29 mouse cellular contexts compared by ENCODE assay signal in the genomic region with DNA sequence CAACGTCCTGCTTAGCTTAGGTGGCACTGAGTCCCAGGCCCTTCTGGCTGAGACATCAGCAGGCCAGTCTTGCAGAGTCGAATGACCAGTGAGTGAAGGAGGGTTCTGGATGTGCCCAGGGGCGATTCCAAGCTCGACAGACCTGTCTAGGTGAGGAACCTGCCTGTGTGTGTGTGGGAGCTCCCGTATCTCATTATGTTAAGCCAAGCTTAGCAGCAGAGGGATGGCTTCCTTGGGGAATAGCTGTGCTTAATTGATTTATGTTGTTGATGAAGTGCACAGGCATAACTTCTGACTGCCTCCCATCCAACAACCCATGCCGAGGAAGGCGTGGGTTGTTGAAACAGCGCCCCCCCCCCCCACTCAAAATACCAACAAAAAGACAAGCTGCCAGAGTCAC.
A peak's percentile ranks its signal among the peaks of the same experiment; 100 is the strongest.
DNase-seq lines count a peak whose midpoint lies in the region; ATAC-seq lines count a peak whose summit lies in the region.
"Had no signal": no experiment of that assay in that cellular context is flagged by ENCODE, and none has a peak within 500 bp of the region (broad histone marks: within the 10 kb centered on the region; RNA-seq: fewer than 3 reads in every experiment).

No protein-coding gene starts in this region.

- 53% methylated on average over 8 of the region's 8 CpGs for WGBS in embryonic facial prominence, embryonic 12.5 days
- WGBS in embryonic facial prominence, embryonic 10.5 days = 64% methylated on average over 8 of the region's 8 CpGs
- WGBS in kidney, embryonic 14.5 days = 25% methylated on average over 8 of the region's 8 CpGs
- WGBS in midbrain, embryonic 13.5 days = 68% methylated on average over 8 of the region's 8 CpGs
- WGBS in midbrain, embryonic 14.5 days = 66% methylated on average over 8 of the region's 8 CpGs

- H3K27me3 ChIP-seq in embryonic facial prominence, embryonic 12.5 days = no peaks in the 10 kb centered on the region
- no peaks in the 10 kb centered on the region for H3K27me3 ChIP-seq in embryonic facial prominence, embryonic 10.5 days (replicated peaks; ENCODE audit: low read depth, poor library complexity, severe bottlenecking)
- H3K27me3 ChIP-seq in kidney, embryonic 14.5 days (ENCODE audit: control insufficient read depth, insufficient read depth, low read length) = peaks cover 3% of the 10 kb centered on the region; the same call in 1 of the 2 replicates
- H3K27me3 ChIP-seq in midbrain, embryonic 13.5 days = no peaks in the 10 kb centered on the region
- no peaks in the 10 kb centered on the region for H3K27me3 ChIP-seq in midbrain, embryonic 14.5 days (ENCODE audit: control insufficient read depth, insufficient read depth, low read length)
- H3K27me3 ChIP-seq: CH12.LX; forebrain, embryonic 15.5 days; heart, embryonic 15.5 days; hindbrain, embryonic 15.5 days; limb, embryonic 13.5 days; lung, embryonic 15.5 days had no signal

- 0 out of 2 replicates have a peak, but pooled peaks cover 16% of the 10 kb centered on the region for H3K4me1 ChIP-seq in embryonic facial prominence, embryonic 12.5 days
- peaks cover 27% of the 10 kb centered on the region for H3K4me1 ChIP-seq in embryonic facial prominence, embryonic 10.5 days
- H3K4me1 ChIP-seq in kidney, embryonic 14.5 days (ENCODE audit: control insufficient read depth, insufficient read depth, low read length) = peaks cover 24% of the 10 kb centered on the region
- H3K4me1 ChIP-seq in midbrain, embryonic 13.5 days (replicated peaks) = peaks cover 23% of the 10 kb centered on the region
- H3K4me1 ChIP-seq in midbrain, embryonic 14.5 days (ENCODE audit: control insufficient read depth, insufficient read depth, low read length) = peaks cover 17% of the 10 kb centered on the region
- H3K4me1 ChIP-seq: heart, embryonic 15.5 days had no signal

- no peaks in the 10 kb centered on the region for H3K9me3 ChIP-seq in embryonic facial prominence, embryonic 12.5 days
- no peaks in the 10 kb centered on the region for H3K9me3 ChIP-seq in embryonic facial prominence, embryonic 10.5 days
- no peaks in the 10 kb centered on the region for H3K9me3 ChIP-seq in kidney, embryonic 14.5 days (ENCODE audit: control insufficient read depth, low read length)
- no peaks in the 10 kb centered on the region for H3K9me3 ChIP-seq in midbrain, embryonic 13.5 days
- no peaks in the 10 kb centered on the region for H3K9me3 ChIP-seq in midbrain, embryonic 14.5 days (ENCODE audit: control insufficient read depth, low read length)
- H3K9me3 ChIP-seq: forebrain, embryonic 10.5 days; forebrain, embryonic 15.5 days; heart, embryonic 10.5 days; heart, embryonic 15.5 days; hindbrain, embryonic 15.5 days; limb, embryonic 13.5 days; lung, embryonic 15.5 days had no signal

- DNase-seq in embryonic facial prominence, embryonic 10.5 days (ENCODE audit: low spot score) = no peak
- no peak for DNase-seq in kidney, postnatal 25 days
- no peak for DNase-seq in midbrain, embryonic 14.5 days
- peak; percentile 16 for DNase-seq in urinary bladder, postnatal 14 days (ENCODE audit: low spot score)
- DNase-seq in urinary bladder, postnatal 4 days (ENCODE audit: low spot score in 2 of 2) = no peak
- DNase-seq: adrenal gland, adult 2 months; cerebellum, adult 8-10 months; cerebellum, postnatal 25 days; gastrocnemius, postnatal 25 days; kidney, postnatal 14 days; right cerebral cortex, postnatal 4 days; thymus, adult 2 months; thymus, postnatal 36 days had no signal

- H3K36me3 ChIP-seq in embryonic facial prominence, embryonic 12.5 days = no peaks in the 10 kb centered on the region
- H3K36me3 ChIP-seq in embryonic facial prominence, embryonic 10.5 days (replicated peaks) = no peaks in the 10 kb centered on the region; the same call in 1 of the 2 replicates
- no peaks in the 10 kb centered on the region for H3K36me3 ChIP-seq in kidney, embryonic 14.5 days (ENCODE audit: control insufficient read depth, insufficient read depth, low read length)
- no peaks in the 10 kb centered on the region for H3K36me3 ChIP-seq in midbrain, embryonic 13.5 days
- no peaks in the 10 kb centered on the region for H3K36me3 ChIP-seq in midbrain, embryonic 14.5 days (ENCODE audit: control insufficient read depth, insufficient read depth, low read length)
- H3K36me3 ChIP-seq: forebrain, embryonic 10.5 days; forebrain, embryonic 15.5 days; heart, embryonic 15.5 days; hindbrain, embryonic 15.5 days; limb, embryonic 13.5 days; lung, embryonic 15.5 days had no signal

- no peak overlapping the region for H3K9ac ChIP-seq in embryonic facial prominence, embryonic 12.5 days
- no peak overlapping the region for H3K9ac ChIP-seq in kidney, embryonic 14.5 days (ENCODE audit: low read depth, low read length)
- H3K9ac ChIP-seq in midbrain, embryonic 13.5 days (replicated peaks) = no peak overlapping the region
- H3K9ac ChIP-seq in midbrain, embryonic 14.5 days (replicated peaks; ENCODE audit: low read length) = no peak overlapping the region
- H3K9ac ChIP-seq: forebrain, embryonic 15.5 days; heart, embryonic 15.5 days; hindbrain, embryonic 15.5 days; limb, embryonic 13.5 days; lung, embryonic 15.5 days had no signal

- H3K4me3 ChIP-seq in embryonic facial prominence, embryonic 12.5 days = no peak overlapping the region
- no peak overlapping the region for H3K4me3 ChIP-seq in embryonic facial prominence, embryonic 10.5 days
- no peak overlapping the region for H3K4me3 ChIP-seq in kidney, embryonic 14.5 days (ENCODE audit: low read length)
- H3K4me3 ChIP-seq in midbrain, embryonic 13.5 days (replicated peaks) = no peak overlapping the region
- H3K4me3 ChIP-seq in midbrain, embryonic 14.5 days (replicated peaks; ENCODE audit: low read depth, low read length) = no peak overlapping the region
- H3K4me3 ChIP-seq: forebrain, embryonic 10.5 days; forebrain, embryonic 15.5 days; heart, embryonic 10.5 days; heart, embryonic 15.5 days; hindbrain, embryonic 15.5 days; layer of hippocampus, adult 2 months; left cerebral cortex, adult 2 months; limb, embryonic 13.5 days; lung, embryonic 15.5 days had no signal

- H3K27ac ChIP-seq in embryonic facial prominence, embryonic 12.5 days = no peak overlapping the region
- H3K27ac ChIP-seq in embryonic facial prominence, embryonic 10.5 days (replicated peaks) = no peak overlapping the region
- H3K27ac ChIP-seq in kidney, embryonic 14.5 days (ENCODE audit: low read depth, low read length) = 0 out of 2 replicates have a peak overlapping the region, but pooled peaks have one; percentile 14
- H3K27ac ChIP-seq in midbrain, embryonic 13.5 days = no peak overlapping the region
- no peak overlapping the region for H3K27ac ChIP-seq in midbrain, embryonic 14.5 days (replicated peaks; ENCODE audit: low read depth, low read length)
- H3K27ac ChIP-seq: heart, embryonic 10.5 days; heart, embryonic 15.5 days; hindbrain, embryonic 15.5 days; layer of hippocampus, adult 2 months; left cerebral cortex, adult 2 months; limb, embryonic 13.5 days had no signal

- H3K4me2 ChIP-seq in embryonic facial prominence, embryonic 12.5 days (replicated peaks) = no peak overlapping the region
- no peak overlapping the region for H3K4me2 ChIP-seq in kidney, embryonic 14.5 days (replicated peaks; ENCODE audit: low read depth, low read length)
- H3K4me2 ChIP-seq in midbrain, embryonic 13.5 days (replicated peaks) = no peak overlapping the region
- H3K4me2 ChIP-seq in midbrain, embryonic 14.5 days (ENCODE audit: low read length) = no peak overlapping the region
- H3K4me2 ChIP-seq: forebrain, embryonic 15.5 days; heart, embryonic 15.5 days; hindbrain, embryonic 15.5 days; limb, embryonic 13.5 days; liver, embryonic 11.5 days; lung, embryonic 15.5 days had no signal

- peak; percentile 41; the same call in 1 of the 2 replicates for ATAC-seq in embryonic facial prominence, embryonic 12.5 days (ENCODE audit: insufficient number of reproducible peaks, insufficient read depth, low FRiP score, low TSS enrichment)
- ATAC-seq in kidney, embryonic 14.5 days (ENCODE audit: low FRiP score, low TSS enrichment) = peak; percentile 73
- 0 out of 2 replicates have a peak, but pooled peaks have one; percentile 13 for ATAC-seq in midbrain, embryonic 13.5 days
- ATAC-seq in midbrain, embryonic 14.5 days (ENCODE audit: low FRiP score, low TSS enrichment) = no peak
- ATAC-seq: activated CD4-positive, CD25-positive, alpha-beta regulatory T cell, adult 4 months; forebrain, embryonic 15.5 days; intestine, postnatal 0 days had no signal
